Mouse (Mus musculus): ENCODE measurements around the gene Cdk6. TPM values are rescaled to one million over a fixed set of nuclear protein-coding genes. Genes with fewer than 3 reads are reported as not detected.

The Cdk6 gene
- polyA plus RNA-seq, 1 experiment = not detected

DNA sequence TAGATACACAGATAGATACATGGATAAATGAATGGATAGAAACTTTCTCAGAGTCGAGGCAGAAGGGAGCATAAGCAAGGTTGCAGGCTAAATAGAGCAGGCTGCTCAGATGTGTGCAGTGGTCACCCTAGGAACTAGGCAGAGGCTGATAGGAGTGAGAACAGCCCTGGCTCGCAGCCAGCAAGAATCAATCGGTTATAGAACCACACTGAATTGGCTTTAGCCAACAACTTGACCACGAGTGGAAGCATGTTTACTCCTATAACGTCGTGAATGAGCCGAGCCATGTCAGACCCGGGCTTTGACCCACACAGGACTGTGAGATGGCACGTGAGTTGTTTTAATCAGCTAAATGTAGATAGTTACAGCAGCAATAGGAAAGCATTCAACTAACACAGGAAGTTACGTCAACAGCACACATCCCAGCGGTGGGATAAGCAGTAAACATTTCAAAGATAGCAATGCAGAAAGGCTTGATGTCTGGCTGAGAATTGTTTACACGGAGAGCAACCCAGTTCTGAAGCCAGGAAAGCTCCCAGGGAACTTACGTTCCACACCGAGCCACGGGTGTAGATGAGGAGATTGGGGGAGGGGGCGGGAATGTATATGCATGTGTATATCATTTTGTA lies 147.0 kb downstream of the Cdk6 start:
- TF ChIP-seq CTCF (IDR thresholded peaks at IDR 0.05; ENCODE audit: insufficient read depth, low read depth, low read length) (no peak), POLR2A (IDR thresholded peaks at IDR 0.05; ENCODE audit: insufficient read depth, low read depth, low read length) (no peak)
- Histone ChIP-seq H3K4me3 (ENCODE audit: insufficient read depth, low read depth, low read length) (no peak overlapping the region), H3K4me1 (ENCODE audit: control insufficient read depth, insufficient read depth, low read length) (no peaks in the 10 kb centered on the region), H3K27ac (ENCODE audit: insufficient read depth, low read depth, low read length) (no peak overlapping the region)
- 60% methylated on average over 16 of the region's 16 CpGs for WGBS

DNA sequence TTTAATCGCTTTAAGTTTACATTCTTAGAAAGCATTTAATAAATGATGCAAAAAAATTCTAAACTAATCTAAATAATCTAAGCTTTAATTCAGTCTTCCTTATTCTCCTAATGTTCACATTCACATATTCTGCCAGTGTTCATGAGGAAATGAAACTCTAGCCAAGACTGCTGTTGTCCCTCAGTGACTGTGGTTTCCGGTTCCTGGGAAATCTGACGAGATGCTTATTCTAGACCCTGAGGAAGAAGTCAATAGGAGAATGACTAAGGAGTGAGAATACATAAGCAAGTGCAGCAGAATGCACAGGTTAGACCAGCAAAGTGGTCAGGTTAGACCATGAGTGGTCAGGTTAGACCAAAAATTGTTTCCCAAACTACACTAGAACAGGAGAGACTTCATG lies 149.1 kb downstream of the Cdk6 start:
- WGBS = 93% methylated on average over 3 of the region's 3 CpGs
- Histone ChIP-seq H3K4me1 (ENCODE audit: control insufficient read depth, insufficient read depth, low read length) (no peaks in the 10 kb centered on the region), H3K4me3 (ENCODE audit: insufficient read depth, low read depth, low read length) (no peak overlapping the region), H3K27ac (ENCODE audit: insufficient read depth, low read depth, low read length) (no peak overlapping the region)
- TF ChIP-seq POLR2A (IDR thresholded peaks at IDR 0.05; ENCODE audit: insufficient read depth, low read depth, low read length) = no peak
- no peak for TF ChIP-seq CTCF (IDR thresholded peaks at IDR 0.05; ENCODE audit: insufficient read depth, low read depth, low read length)

DNA sequence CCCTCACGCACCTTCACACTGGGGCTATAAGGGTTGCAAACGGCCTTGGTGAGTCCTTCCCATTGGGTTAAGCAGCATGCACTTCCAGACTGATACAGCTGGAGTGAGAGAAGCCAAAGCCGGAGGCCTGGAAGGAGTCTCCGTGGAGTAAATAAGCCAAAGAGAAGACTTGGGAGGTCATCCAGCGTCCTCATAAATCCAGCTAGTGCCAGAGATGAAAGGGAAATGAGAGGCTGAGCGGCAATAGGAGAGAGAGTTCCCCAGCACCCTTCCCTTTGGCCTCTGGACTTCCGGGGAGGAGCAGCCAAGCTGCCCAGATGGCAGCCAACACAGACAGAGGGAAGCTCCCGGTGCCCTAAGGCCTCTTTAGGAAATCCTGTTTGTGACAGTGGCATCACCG lies 149.8 kb downstream of the Cdk6 start:
- 76% methylated on average over 9 of the region's 9 CpGs for WGBS
- no peak overlapping the region for H3K27ac ChIP-seq (ENCODE audit: insufficient read depth, low read depth, low read length)
- H3K4me3 ChIP-seq (ENCODE audit: insufficient read depth, low read depth, low read length) = no peak overlapping the region
- H3K4me1 ChIP-seq (ENCODE audit: control insufficient read depth, insufficient read depth, low read length) = no peaks in the 10 kb centered on the region
- TF ChIP-seq CTCF (IDR thresholded peaks at IDR 0.05; ENCODE audit: insufficient read depth, low read depth, low read length) = no peak
- no peak for TF ChIP-seq POLR2A (IDR thresholded peaks at IDR 0.05; ENCODE audit: insufficient read depth, low read depth, low read length)

DNA sequence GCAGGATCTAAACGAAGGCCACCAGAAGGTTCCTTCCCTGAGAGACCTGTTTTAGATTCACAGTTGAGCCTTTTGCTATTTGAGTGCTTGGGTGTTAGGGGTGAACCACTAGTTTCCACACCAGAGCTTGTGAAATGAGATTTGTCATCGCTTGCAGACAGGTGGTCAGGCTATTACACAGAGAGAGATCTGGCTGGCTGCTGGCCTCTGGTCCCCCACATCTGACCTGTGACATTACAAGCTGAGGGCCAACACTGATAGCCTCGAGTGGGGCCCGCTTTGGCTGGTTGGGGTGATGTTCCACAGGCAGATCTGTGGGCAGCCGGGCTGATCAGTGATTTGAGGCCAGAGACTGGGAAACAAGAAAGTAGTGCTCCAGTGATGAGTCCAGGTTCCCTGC lies 150.6 kb downstream of the Cdk6 start:
- TF ChIP-seq POLR2A (IDR thresholded peaks at IDR 0.05; ENCODE audit: insufficient read depth, low read depth, low read length) (no peak), CTCF (IDR thresholded peaks at IDR 0.05; ENCODE audit: insufficient read depth, low read depth, low read length) (no peak)
- 90% methylated on average over 5 of the region's 5 CpGs for WGBS
- Histone ChIP-seq H3K27ac (ENCODE audit: insufficient read depth, low read depth, low read length) (no peak overlapping the region), H3K4me3 (ENCODE audit: insufficient read depth, low read depth, low read length) (no peak overlapping the region), H3K4me1 (ENCODE audit: control insufficient read depth, insufficient read depth, low read length) (no peaks in the 10 kb centered on the region)

DNA sequence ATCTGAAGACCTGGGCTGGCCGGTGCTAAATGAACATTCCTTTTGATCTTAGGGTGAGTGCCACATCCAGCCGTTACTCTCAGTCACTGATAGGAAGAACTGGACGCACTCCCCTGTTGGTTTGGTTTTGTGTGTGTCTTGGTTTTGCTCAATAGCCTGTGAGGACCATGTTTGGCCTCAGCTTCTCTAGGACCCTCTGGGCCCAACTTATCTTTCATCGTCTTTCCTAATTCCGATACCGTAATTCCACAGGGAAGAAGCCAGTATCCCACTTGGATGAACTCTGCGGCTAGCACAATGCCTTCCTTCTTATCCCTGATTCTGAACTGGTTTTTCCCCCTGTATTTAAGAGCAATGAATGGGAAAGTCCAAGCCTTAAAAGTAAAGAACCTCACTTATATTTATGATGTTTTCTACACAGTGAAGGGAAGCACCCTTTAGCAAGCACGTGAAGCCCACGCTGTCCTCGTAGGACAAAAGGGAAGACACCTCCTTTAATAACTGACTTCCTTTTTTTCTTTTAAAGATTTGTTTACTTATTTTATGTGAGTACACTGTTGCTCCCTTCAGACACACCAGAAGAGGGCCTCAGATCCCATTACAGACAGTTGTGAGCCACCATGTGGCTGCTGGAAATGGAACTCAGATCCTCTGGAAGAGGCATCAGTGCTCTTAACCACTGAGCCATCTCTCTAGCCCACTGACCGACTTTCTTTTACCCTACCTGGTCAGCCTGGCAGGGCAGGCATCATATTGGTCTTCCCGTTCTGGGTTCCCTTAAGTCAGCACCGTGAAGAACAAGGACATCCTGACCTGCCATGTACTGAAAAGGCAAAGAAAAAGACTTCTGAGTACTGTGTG lies 151.7 kb downstream of the Cdk6 start:
- 92% methylated on average over 13 of the region's 13 CpGs for WGBS
- H3K27ac ChIP-seq (ENCODE audit: insufficient read depth, low read depth, low read length) = no peak overlapping the region
- TF ChIP-seq CTCF (IDR thresholded peaks at IDR 0.05; ENCODE audit: insufficient read depth, low read depth, low read length) (no peak), POLR2A (IDR thresholded peaks at IDR 0.05; ENCODE audit: insufficient read depth, low read depth, low read length) (no peak)
- H3K4me1 ChIP-seq (ENCODE audit: control insufficient read depth, insufficient read depth, low read length) = no peaks in the 10 kb centered on the region
- H3K4me3 ChIP-seq (ENCODE audit: insufficient read depth, low read depth, low read length) = no peak overlapping the region

DNA sequence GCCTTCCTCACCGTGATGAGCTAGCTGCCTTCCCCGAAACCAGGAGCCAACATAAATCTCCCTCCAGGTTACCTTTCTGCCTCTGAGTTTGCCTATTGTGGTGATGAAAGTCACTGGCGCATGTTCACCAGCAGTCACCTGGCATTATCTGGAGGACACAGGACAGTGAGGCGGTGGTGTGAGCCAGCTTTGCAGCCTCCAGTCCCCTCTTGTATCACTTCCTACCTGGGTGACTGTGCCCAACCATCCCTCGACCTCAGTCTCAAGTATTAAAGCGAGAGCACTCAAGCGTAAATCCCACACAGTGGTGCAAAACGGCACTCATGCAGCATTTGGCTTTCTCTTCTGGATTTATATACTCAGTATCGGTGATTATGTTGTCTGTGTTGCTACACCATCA lies 152.7 kb downstream of the Cdk6 start:
- WGBS = 90% methylated on average over 9 of the region's 9 CpGs
- TF ChIP-seq CTCF (IDR thresholded peaks at IDR 0.05; ENCODE audit: insufficient read depth, low read depth, low read length) (no peak), POLR2A (IDR thresholded peaks at IDR 0.05; ENCODE audit: insufficient read depth, low read depth, low read length) (no peak)

DNA sequence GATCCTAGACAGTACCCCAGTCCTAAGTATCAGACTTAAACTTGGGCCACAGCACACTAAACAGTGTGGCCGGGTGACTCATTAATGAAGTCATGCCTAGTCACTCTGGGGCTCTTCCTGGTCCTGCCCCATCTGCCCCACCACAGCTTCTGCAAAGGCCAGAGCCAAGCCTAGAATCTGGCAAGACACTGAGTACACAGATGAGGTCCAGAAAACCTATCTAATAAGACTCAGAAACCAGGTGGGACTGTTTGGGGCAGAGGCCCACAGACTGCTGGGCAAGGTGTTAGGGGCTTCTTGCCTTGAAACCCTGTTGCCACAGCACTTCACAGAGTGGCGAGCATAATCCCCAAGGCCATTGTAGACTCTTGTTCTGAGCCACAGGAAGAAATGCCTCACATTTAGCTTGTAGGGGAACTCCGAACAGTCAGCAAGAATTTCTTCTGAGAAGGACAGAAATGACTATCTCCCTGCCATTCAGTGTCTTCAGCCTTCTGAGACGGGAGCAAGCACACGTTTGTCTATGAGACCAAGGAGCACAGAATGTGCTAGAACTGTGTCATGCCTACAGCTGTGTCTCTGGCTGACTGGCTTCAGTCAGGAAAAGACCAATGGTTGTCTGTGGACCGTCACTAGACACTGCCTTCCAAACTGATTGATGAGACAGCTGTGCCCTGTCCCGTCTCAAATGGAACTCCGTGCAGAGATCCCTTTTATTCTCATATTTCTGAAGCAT lies 153.3 kb downstream of the Cdk6 start:
- H3K4me3 ChIP-seq (ENCODE audit: insufficient read depth, low read depth, low read length) = no peak overlapping the region
- no peak overlapping the region for H3K27ac ChIP-seq (ENCODE audit: insufficient read depth, low read depth, low read length)
- H3K4me1 ChIP-seq (ENCODE audit: control insufficient read depth, insufficient read depth, low read length) = no peaks in the 10 kb centered on the region
- 91% methylated on average over 8 of the region's 8 CpGs for WGBS
- TF ChIP-seq CTCF (IDR thresholded peaks at IDR 0.05; ENCODE audit: insufficient read depth, low read depth, low read length) (no peak), POLR2A (IDR thresholded peaks at IDR 0.05; ENCODE audit: insufficient read depth, low read depth, low read length) (no peak)

More for the DNA sequence above, 152.7 kb downstream of the Cdk6 start:
- no peaks in the 10 kb centered on the region for H3K4me1 ChIP-seq (ENCODE audit: control insufficient read depth, insufficient read depth, low read length)
- H3K27ac ChIP-seq (ENCODE audit: insufficient read depth, low read depth, low read length) = no peak overlapping the region
- H3K4me3 ChIP-seq (ENCODE audit: insufficient read depth, low read depth, low read length) = no peak overlapping the region

DNA sequence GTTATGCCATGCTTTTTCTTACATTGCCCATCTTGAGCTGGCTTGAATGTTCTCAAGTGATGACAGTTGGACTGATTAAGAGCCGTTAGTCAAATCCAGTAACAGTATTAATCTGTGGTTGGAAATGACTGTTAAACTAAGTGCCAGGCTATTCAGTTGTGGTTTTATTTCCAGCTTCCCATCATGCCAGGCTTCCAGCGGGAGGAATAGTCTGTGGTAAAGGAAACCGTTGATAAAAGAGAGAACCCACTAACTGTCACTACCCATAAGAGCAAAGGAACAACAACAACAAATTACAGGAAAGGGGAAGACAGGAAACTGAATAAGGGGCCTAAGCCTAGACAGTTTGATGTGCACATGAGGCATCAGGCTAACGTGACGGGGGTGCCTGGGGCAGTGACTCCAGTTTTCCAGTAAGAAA lies 156.2 kb downstream of the Cdk6 start:
- 70% methylated on average over 5 of the region's 5 CpGs for WGBS
- no peak overlapping the region for H3K27ac ChIP-seq (ENCODE audit: insufficient read depth, low read depth, low read length)
- TF ChIP-seq CTCF (IDR thresholded peaks at IDR 0.05; ENCODE audit: insufficient read depth, low read depth, low read length) = no peak
- TF ChIP-seq POLR2A (IDR thresholded peaks at IDR 0.05; ENCODE audit: insufficient read depth, low read depth, low read length) = no peak

DNA sequence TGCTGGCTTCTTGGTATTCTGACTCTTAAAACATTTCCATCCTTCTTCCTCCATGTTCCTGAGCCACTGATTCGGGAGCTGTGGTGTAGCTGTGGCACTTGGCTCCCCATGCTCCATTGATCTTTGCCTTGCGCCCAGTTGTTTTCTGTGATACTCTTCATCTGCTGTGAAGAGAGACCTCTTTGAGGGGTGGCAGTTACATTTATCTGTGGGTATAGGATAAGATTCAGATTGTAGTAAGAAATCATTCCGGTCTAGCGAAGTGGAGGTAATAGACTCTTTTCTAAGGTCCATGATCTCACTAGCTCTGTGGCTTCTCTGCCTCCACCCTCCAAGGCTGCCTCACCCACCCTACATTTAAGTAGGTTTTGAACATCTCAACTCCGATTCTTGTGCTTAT lies 159.0 kb downstream of the Cdk6 start:
- WGBS = 94% methylated on average over 5 of the region's 5 CpGs

More for the DNA sequence above, 156.2 kb downstream of the Cdk6 start:
- Histone ChIP-seq H3K4me1 (ENCODE audit: control insufficient read depth, insufficient read depth, low read length) (no peaks in the 10 kb centered on the region), H3K4me3 (ENCODE audit: insufficient read depth, low read depth, low read length) (no peak overlapping the region)

More for the DNA sequence above, 159.0 kb downstream of the Cdk6 start:
- TF ChIP-seq CTCF (IDR thresholded peaks at IDR 0.05; ENCODE audit: insufficient read depth, low read depth, low read length) (no peak), POLR2A (IDR thresholded peaks at IDR 0.05; ENCODE audit: insufficient read depth, low read depth, low read length) (no peak)
- no peaks in the 10 kb centered on the region for H3K4me1 ChIP-seq (ENCODE audit: control insufficient read depth, insufficient read depth, low read length)
- H3K27ac ChIP-seq (ENCODE audit: insufficient read depth, low read depth, low read length) = no peak overlapping the region
- H3K4me3 ChIP-seq (ENCODE audit: insufficient read depth, low read depth, low read length) = no peak overlapping the region

All from olfactory bulb, adult 2 months (tissue).